Mouse (Mus musculus) layer of hippocampus, adult 18-20 months (tissue): Measurements from ENCODE around the gene Ipo11. TPM values are rescaled to one million over a fixed set of nuclear protein-coding genes. Genes with fewer than 3 reads are reported as not detected.

Experiments used
- total RNA-seq, 2 experiments: library from RNA; stranded (reverse); gene quantifications; 2 replicates each; pipeline ENCODE4 v1.2.3; 2021

Ipo11 gene
- total RNA-seq, 2 experiments from 2014 or later: 59.9 to 61.5 TPM

Other genes with a start within 250 kb of the Ipo11 start
- gene Dimt1, start 10.2 kb upstream of the Ipo11 start, total RNA-seq: 10 to 100 TPM; 20.9 to 21.6 TPM
- gene Kif2a, start 85.2 kb upstream of the Ipo11 start, total RNA-seq: 100 to 1,000 TPM; 101 to 118 TPM